Mouse (Mus musculus) skeletal muscle tissue, postnatal 0 days (tissue): ENCODE data around the gene Cc2d2a. TPM values are rescaled to one million over a fixed set of nuclear protein-coding genes. Genes with fewer than 3 reads are reported as not detected.

ENCODE experiments used
- polyA plus RNA-seq: library from polyadenylated mRNA; unstranded; fragments of >200 nt; fragmentation: Nextera tagmentation; extraction: Ambion mirVana; gene quantifications from 2 replicates; pipeline ENCODE4 v1.2.1, GENCODE M21; 2015

Cc2d2a gene
- polyA plus RNA-seq = 5.3 and 6.7 TPM in 2 replicates

DNA sequence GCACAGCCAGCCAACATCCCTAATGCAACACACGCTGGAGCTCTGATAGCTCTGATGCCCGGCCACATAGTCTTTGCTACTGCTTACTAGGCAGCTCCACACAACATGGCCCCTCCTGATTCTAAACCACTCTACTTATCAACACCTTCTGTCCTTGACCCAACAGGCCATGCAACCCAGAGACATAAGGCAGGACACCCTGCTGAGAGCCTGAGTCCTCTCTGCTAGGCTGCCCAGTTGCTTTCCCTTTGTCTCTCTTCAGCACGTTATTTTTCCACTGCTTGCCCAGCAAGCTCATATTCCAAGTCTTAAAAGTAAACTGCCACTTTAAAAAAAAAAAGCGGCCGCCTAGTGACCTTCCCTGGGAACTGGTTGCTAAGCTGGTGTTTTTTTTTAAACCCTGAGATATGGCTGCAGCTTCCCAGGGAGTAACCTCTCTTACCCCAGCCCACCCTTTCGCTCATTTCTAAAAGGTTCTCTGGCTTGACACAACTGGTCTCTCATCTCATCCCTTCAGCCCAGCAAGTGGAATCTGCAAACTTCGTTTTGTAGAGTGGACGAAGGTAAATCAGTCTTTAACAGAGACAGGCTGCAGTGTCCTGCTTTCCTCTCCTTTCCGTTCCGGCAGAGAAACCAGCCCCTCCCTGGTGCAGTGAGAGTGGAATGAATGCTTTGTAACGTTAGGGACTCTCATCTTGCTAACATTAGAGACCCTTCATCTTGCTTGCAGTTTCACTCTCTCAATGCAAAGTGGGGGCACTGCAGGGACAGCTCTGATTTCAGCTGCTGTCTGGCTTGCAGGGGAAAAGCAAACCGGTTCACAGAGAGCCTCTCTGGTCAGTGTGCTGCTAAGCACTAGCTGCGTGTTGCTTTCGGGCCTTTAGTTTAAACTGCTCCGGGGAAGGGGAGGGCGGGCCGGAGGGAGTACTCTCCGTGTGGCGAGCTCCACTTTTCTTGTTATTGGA, at the start of gene Cc2d2a:
TSS of gene Cc2d2a (plus strand) at position 350 of the 965 bp plus-strand sequence.

Other genes with a start within 250 kb of the Cc2d2a start
- gene C1qtnf7, start 146.8 kb upstream of the Cc2d2a start, polyA plus RNA-seq = 2.9 and 4.3 TPM in 2 replicates
- 0.44 and 0.74 TPM in 2 replicates for gene Bst1, start 156.5 kb downstream of the Cc2d2a start, polyA plus RNA-seq
- gene Fbxl5, start 159.3 kb downstream of the Cc2d2a start, polyA plus RNA-seq = 27.2 and 32.8 TPM in 2 replicates
- gene Cd38, start 206.2 kb downstream of the Cc2d2a start, polyA plus RNA-seq = 5.5 and 6.8 TPM in 2 replicates